Mouse (Mus musculus) intestine, embryonic 14.5 days (tissue): ENCODE measurements at regions not wholly inside any gene's neighbourhood (a gene's known extent, or its start where the extent isn't known, plus 50 kb on each side); places are given as distances from the start of the nearest gene placed in this dataset.

Experiments
- ATAC-seq: fragments of 200-750 bp; cut with Nextera tagmentation; replicated peaks from 2 replicates; pipeline ENCODE4 v1.8.0; 2017; ENCODE audit warnings: low read depth, moderate number of reproducible peaks, moderate TSS enrichment, moderate library complexity; ENCODE audit not compliant: low FRiP score, low TSS enrichment
- DNase-seq: peaks from one replicate; pipeline ENCODE4 v3.0.0-alpha.2; 2018; ENCODE audit warnings: low spot score
- H3K27ac ChIP-seq: fragments of 300-500 bp; sonication (generic); 2 replicates; pipeline ENCODE4 v1.5.1; 2014; ENCODE audit warnings: low read depth, mild to moderate bottlenecking, control low read depth
- H3K27me3 ChIP-seq: fragments of 300-500 bp; sonication (generic); replicated peaks from 2 replicates; pipeline ENCODE4 v1.6.1; 2014; ENCODE audit warnings: low read length, control low read depth; ENCODE audit not compliant: control insufficient read depth, insufficient read depth
- H3K36me3 ChIP-seq: fragments of 300-500 bp; sonication (generic); 2 replicates; pipeline ENCODE4 v1.6.1; 2014; ENCODE audit warnings: low read length, control low read depth; ENCODE audit not compliant: control insufficient read depth, insufficient read depth
- H3K4me1 ChIP-seq: fragments of 300-500 bp; sonication (generic); replicated peaks from 2 replicates; pipeline ENCODE4 v1.6.1; 2014; ENCODE audit warnings: low read length, control low read depth, mixed read lengths; ENCODE audit not compliant: control insufficient read depth, insufficient read depth
- H3K4me2 ChIP-seq: fragments of 300-500 bp; sonication (generic); 2 replicates; pipeline ENCODE4 v1.6.1; 2014; ENCODE audit warnings: low read length
- H3K4me3 ChIP-seq: fragments of 300-500 bp; sonication (generic); 2 replicates; pipeline ENCODE4 v1.5.1; 2014; ENCODE audit warnings: low read depth, low read length, control low read depth, mixed read lengths
- H3K9ac ChIP-seq: fragments of 300-500 bp; sonication (generic); 2 replicates; pipeline ENCODE4 v1.6.1; 2014; ENCODE audit warnings: mild to moderate bottlenecking, low read length
- H3K9me3 ChIP-seq: fragments of 300-500 bp; sonication (generic); 2 replicates; pipeline ENCODE4 v1.6.1; 2016; ENCODE audit warnings: low read length, control low read depth; ENCODE audit not compliant: control insufficient read depth
- WGBS: fragments of 180-500 bp; shearing (Covaris S2); extraction: QIAGEN DNeasy Blood & Tissue Kit; methylation state at CpG from one replicate; pipeline ENCODE4 v1.1.7; 2014; 5-methylcytosine and 5-hydroxymethylcytosine counted together

DNA sequence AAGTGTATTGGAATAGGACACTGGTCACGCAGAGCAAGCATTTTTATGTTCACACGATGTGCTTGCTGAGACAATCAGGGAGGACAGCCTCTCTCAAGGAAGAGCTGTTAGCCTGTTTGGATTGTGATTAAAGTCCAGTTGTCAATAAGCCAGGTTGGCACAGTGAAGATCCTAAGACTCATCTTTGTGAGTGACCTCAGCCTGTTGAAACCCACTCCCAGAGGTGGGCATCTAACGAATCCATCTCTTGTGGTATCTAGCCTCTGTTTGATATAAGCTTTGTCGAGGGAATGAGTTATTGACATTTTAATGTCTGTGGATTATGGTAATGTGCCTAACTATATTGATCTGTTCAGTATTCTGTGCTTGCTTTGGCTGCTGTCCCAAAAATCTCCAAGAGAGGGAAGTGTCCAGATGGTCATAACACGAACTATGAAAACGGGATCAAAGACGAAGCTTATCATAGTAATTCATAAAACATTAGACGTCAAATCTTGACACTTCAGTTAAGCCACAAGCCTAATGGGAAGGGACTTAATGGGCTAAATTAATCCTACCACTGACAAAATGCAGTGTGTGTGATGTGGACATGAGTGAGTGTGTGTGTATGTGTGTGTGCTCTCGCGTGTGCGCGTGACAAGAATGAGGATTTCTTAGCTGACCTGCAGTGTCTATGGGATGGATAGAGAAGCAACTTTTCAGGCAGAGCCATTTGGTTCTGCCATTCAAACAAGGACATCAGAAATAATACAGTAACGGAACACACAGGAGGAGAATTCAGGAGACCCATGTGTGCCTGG, 104.8 kb upstream of the Fer start:
- ATAC-seq = no peak
- 83% methylated on average over 13 of the region's 13 CpGs for WGBS

DNA sequence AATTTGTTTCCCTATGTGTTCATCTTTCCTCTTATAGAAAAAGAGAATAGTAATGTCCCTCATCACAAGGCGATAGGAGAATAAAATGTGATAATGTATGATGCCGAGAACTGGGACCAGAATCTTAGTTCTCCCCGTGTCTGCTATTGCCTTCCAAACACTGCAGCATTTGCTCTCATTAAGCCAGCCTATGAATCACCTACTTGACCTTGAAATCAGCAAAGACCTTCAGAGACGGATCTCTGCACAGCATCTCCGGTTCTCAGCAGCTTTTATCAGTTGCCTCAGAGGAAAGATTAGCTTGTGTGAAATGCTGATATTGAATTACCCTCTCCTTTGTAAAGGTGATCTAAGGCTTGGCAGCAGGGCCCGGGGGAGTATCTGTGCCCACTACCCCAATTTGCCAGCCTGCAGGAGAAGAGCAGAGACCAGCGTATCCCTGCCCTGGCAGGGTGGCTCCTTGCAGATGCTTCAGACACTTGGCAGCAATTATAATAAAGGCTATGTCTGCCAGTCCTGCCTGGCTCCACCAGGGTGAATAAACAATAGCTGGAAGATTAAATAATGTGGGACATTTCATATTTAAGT, 104.0 kb upstream of the Fer start:
- Histone ChIP-seq H3K9ac (no peak overlapping the region), H3K4me3 (no peak overlapping the region), H3K36me3 (no peaks in the 10 kb centered on the region), H3K27ac (no peak overlapping the region), H3K27me3 (no peaks in the 10 kb centered on the region), H3K4me1 (no peaks in the 10 kb centered on the region), H3K4me2 (no peak overlapping the region), H3K9me3 (0 out of 2 replicates have a peak, but pooled peaks cover 4% of the 10 kb centered on the region)
- DNase-seq (no peak), ATAC-seq (no peak)
- 68% methylated on average over 7 of the region's 7 CpGs for WGBS

More for the DNA sequence above, 104.8 kb upstream of the Fer start:
- Histone ChIP-seq H3K27ac (no peak overlapping the region), H3K4me1 (no peaks in the 10 kb centered on the region), H3K9me3 (0 out of 2 replicates have a peak, but pooled peaks cover 4% of the 10 kb centered on the region), H3K9ac (no peak overlapping the region), H3K27me3 (no peaks in the 10 kb centered on the region), H3K4me2 (no peak overlapping the region), H3K36me3 (no peaks in the 10 kb centered on the region), H3K4me3 (no peak overlapping the region)
- DNase-seq = no peak

DNA sequence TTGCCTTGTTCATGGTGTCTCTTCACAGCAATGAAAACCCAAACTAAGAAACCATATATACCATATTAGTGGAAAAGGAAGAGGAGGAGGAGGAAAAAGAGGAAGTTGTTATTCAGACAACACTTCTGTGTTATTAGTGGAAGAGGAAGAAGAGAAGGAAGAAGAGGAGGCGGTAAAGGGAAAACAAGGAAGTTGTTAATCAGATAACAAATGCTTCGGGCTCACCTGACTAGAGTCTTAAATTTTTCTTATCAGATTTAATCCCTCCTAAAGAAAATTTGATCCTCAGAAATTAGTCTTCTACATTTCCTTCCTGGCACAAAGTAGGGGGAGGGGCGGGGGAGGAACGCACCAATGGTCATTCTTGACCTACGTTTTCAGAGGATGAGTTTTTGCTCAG, 101.8 kb upstream of the Fer start:
- no peak for ATAC-seq
- Histone ChIP-seq H3K36me3 (no peaks in the 10 kb centered on the region), H3K9ac (no peak overlapping the region), H3K4me1 (no peaks in the 10 kb centered on the region), H3K27me3 (no peaks in the 10 kb centered on the region), H3K27ac (no peak overlapping the region), H3K4me3 (no peak overlapping the region), H3K4me2 (no peak overlapping the region), H3K9me3 (0 out of 2 replicates have a peak, but pooled peaks cover 4% of the 10 kb centered on the region)
- DNase-seq = no peak
- 93% methylated on average over 5 of the region's 5 CpGs for whole genome bisulfite sequencing

DNA sequence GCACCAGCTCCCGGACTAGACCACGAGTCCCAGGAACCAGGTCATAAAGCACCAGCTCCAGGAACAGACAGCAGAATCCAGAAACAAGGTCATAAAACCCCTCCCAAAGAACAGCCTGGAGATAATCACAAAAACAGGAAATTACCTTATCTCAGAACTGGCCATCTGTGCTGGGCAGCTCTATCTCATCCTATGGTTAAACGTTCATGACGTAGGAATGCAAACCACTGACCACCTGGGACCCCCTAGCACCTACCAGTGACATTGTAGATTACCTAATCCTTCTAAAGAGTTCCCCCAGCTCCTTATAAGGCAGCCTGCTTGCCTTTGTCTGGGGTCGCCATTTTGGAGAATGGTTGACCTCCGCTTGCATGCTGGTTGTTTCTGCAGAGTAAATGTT, 91.8 kb upstream of the Fer start:
- no peaks in the 10 kb centered on the region for H3K4me1 ChIP-seq
- WGBS = 64% methylated on average over 6 of the region's 6 CpGs
- no peak for DNase-seq

DNA sequence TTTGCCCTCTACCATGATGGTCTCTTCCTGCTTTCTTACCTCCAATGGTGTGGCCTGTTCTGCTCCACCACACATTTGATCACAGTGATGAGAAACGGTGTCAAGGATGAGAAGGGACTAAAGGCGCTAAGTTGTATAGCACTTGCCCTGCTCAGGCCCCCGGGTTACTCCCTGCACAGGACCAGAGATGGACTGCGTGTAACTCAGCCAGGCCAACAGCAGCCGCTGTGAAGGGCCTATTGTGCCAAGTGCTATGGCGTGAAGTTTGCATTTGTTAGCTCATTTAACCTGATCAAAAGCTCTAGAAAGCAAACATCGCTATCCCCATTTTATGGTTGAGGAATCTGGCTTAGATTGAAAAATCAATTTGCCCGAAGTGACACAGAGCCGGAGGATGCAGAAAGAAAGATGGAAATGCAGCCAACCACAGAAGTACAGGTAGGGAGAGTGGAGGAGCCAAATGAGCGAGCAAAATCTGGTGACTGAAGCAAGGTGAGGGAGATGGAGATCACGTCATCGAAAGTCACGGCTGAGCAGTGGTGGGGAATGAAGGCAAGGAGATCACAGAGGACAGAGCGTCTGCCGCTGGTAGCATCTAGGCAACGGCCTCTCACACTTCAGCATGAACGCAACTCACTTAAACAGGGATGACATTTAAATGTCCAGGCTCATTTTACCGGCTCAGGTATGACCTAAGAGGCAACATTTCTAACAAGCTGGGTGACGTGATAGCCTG, 78.3 kb upstream of the Fer start:
- no peaks in the 10 kb centered on the region for H3K9me3 ChIP-seq
- H3K4me3 ChIP-seq = no peak overlapping the region
- no peak overlapping the region for H3K4me2 ChIP-seq
- 86% methylated on average over 19 of the region's 19 CpGs for WGBS
- no peaks in the 10 kb centered on the region for H3K27me3 ChIP-seq
- no peaks in the 10 kb centered on the region for H3K36me3 ChIP-seq
- ATAC-seq (no peak), DNase-seq (no peak)
- H3K9ac ChIP-seq = no peak overlapping the region
- H3K4me1 ChIP-seq = 0 out of 2 replicates have a peak, but pooled peaks cover 3% of the 10 kb centered on the region
- no peak overlapping the region for H3K27ac ChIP-seq

More for the DNA sequence above, 91.8 kb upstream of the Fer start:
- Histone ChIP-seq H3K36me3 (no peaks in the 10 kb centered on the region), H3K27me3 (no peaks in the 10 kb centered on the region), H3K4me2 (no peak overlapping the region), H3K27ac (no peak overlapping the region), H3K9me3 (no peaks in the 10 kb centered on the region), H3K4me3 (no peak overlapping the region), H3K9ac (no peak overlapping the region)
- no peak for ATAC-seq

DNA sequence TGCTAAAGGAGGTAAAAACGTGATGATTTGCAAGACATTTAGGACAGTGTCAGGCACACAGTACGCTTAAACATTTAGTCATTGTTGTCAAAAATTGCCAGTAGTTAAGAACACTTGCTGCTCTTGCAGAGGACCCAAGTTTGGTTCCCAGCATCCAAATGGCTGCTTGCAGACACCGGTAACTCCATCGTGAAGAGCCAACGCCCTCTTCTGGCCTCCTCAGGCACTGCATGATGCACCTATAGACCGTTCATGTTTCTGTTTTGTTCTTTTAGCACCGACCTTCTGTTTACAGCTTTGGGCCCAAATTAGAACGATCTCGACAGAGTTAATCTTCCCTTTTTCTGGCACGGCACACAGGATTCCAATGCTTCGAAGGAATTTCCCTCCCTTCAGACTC, 76.4 kb upstream of the Fer start:
- Histone ChIP-seq H3K36me3 (no peaks in the 10 kb centered on the region), H3K27ac (no peak overlapping the region), H3K4me3 (no peak overlapping the region), H3K27me3 (no peaks in the 10 kb centered on the region), H3K4me2 (no peak overlapping the region), H3K9ac (no peak overlapping the region), H3K4me1 (0 out of 2 replicates have a peak, but pooled peaks cover 3% of the 10 kb centered on the region), H3K9me3 (no peaks in the 10 kb centered on the region)
- 71% methylated on average over 11 of the region's 11 CpGs for WGBS
- no peak for DNase-seq
- no peak for ATAC-seq

DNA sequence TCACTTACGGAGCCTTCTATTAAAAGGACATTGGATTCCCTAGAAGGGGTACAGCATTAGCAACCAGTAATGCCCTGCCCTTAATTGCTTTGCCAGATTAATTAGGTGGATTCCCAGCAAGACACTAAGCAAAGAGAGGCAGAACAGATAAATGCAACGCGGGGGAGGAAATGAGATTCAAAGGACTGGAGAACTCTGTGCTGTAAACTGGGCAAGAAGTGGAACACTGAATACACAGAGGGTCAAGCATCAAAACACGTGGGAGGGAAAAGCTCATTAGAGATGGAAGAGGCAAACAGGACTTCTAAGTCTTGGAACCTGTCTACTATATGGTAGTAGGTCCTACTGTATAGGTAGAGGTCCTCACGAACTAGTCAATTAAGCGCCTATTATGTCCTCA, 68.5 kb upstream of the Fer start:
- 84% methylated on average over 6 of the region's 6 CpGs for WGBS
- DNase-seq = no peak
- Histone ChIP-seq H3K36me3 (no peaks in the 10 kb centered on the region), H3K27me3 (no peaks in the 10 kb centered on the region), H3K4me2 (no peak overlapping the region), H3K9ac (no peak overlapping the region), H3K4me3 (no peak overlapping the region), H3K27ac (no peak overlapping the region), H3K4me1 (no peaks in the 10 kb centered on the region), H3K9me3 (no peaks in the 10 kb centered on the region)
- ATAC-seq = no peak

DNA sequence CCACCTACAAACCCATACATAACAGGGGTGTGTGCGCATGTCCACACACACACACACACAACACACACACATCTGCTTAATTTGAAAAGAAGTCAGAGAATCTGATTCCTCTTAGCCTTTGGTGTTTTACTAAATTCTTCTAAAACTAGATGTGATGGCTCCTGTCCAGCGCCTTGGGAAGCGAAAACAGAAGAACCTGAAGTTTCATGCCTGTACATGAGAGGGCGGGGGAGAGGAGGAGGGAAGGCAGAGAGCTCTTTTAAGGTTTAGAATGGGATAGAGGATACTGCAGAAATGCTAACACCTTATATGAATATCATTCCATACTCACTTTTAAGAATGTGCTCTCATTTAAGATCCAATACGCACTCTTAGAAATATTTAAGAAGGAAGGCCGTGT, 64.5 kb upstream of the Fer start:
- no peak overlapping the region for H3K4me2 ChIP-seq
- no peaks in the 10 kb centered on the region for H3K36me3 ChIP-seq
- H3K27me3 ChIP-seq = no peaks in the 10 kb centered on the region
- H3K9me3 ChIP-seq = no peaks in the 10 kb centered on the region
- 87% methylated on average over 6 of the region's 6 CpGs for WGBS
- no peaks in the 10 kb centered on the region for H3K4me1 ChIP-seq
- H3K27ac ChIP-seq = no peak overlapping the region
- no peak for ATAC-seq
- H3K9ac ChIP-seq = no peak overlapping the region
- no peak overlapping the region for H3K4me3 ChIP-seq
- DNase-seq = no peak
